Mouse (Mus musculus): ENCODE measurements around the gene Cmbl. TPM values are rescaled to one million over a fixed set of nuclear protein-coding genes. Genes with fewer than 3 reads are reported as not detected.

Cmbl gene
- polyA plus RNA-seq, 1 experiment from 2014 or later = 1.6 TPM

GRCm38 (mm10) chr15:31539643-31540512 is 25.3 kb upstream of the Cmbl start:
- 74% methylated on average over 9 of the region's 9 CpGs for WGBS
- H3K27ac ChIP-seq (ENCODE audit: low read depth, low read length) = no peak overlapping the region
- no peaks in the 10 kb centered on the region for H3K27me3 ChIP-seq (ENCODE audit: control insufficient read depth, insufficient read depth, low read length)
- no peak overlapping the region for H3K9ac ChIP-seq (ENCODE audit: low read length)
- H3K4me3 ChIP-seq (ENCODE audit: low read depth, low read length) = no peak overlapping the region
- H3K36me3 ChIP-seq (ENCODE audit: control insufficient read depth, insufficient read depth, low read length) = no peaks in the 10 kb centered on the region
- peak; percentile 65 for DNase-seq (ENCODE audit: low spot score, missing footprints)
- no peak overlapping the region for H3K4me2 ChIP-seq
- ATAC-seq (ENCODE audit: low FRiP score) = no peak
- H3K4me1 ChIP-seq (ENCODE audit: control insufficient read depth, insufficient read depth, low read length) = peaks cover 26% of the 10 kb centered on the region
- no peaks in the 10 kb centered on the region for H3K9me3 ChIP-seq (ENCODE audit: control insufficient read depth, low read length)

DNA sequence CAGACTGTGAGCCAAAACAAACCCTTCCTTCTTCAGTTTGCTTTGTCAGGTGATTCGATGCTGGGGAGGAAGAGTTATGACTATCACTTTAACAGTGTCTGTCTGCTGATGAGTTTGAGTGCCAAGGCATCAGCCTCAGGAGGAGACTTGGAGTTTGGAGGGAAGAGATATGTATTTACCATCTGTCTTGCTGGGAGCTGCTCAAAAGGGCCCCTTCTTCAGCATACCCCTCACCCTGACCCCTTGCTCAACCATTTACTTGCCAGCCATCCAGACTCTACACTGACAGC is 24.7 kb upstream of the Cmbl start:
- Histone ChIP-seq H3K36me3 (ENCODE audit: control insufficient read depth, insufficient read depth, low read length) (no peaks in the 10 kb centered on the region), H3K27ac (ENCODE audit: low read depth, low read length) (no peak overlapping the region)

DNA sequence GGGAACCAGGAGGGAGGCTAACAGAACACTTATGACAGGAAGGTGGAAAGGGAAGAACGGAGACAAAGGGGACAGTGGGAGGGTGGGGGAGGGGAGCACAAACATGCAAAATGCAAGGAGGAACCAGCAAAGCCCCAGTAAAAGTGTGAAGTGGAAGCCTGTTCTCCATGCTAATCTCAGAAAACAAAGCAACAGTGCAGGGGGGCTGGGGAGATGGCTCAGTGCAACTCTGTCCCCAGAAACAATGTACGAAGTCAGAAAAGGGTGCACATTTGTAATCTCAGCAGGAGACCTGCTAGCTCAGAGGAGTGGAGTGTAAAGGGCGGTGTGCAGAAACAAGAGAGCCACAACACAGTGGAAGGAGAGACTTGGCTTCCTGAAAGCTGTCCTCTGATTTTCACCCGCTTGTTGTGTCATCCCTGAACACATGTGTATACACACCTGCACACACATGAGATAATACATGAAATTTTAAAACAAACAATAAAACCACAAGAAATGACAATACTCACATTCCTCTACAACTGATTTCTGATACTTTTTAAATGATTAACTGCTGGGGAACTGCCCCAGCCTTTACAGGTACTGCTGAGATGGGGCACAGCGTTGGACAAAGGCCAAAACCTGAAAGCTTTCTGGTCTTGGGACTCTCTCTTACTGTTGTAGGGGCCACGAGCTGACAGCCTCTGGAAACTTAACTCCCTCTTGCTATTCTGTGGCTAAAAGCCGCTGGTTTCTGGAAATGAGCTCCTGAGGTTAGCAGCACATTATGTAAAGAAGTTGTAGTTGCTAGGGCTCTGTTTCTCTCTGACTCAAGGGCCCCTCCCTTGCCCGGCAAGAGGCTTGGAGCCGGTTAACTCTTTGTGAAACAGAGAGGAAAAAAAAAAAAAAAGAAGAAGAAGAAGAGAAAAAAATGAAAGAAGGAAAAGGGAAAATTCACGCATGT is 22.9 kb upstream of the Cmbl start:
- DNase-seq (ENCODE audit: low spot score, missing footprints) (peak; percentile 91), ATAC-seq (ENCODE audit: low FRiP score) (peak; percentile 55)
- no peaks in the 10 kb centered on the region for H3K27me3 ChIP-seq (ENCODE audit: control insufficient read depth, insufficient read depth, low read length)
- peaks cover 13% of the 10 kb centered on the region for H3K4me1 ChIP-seq (ENCODE audit: control insufficient read depth, insufficient read depth, low read length)
- 11% methylated on average over 10 of the region's 10 CpGs for WGBS
- H3K4me2 ChIP-seq = peak overlapping the region; percentile 19; the same call in 1 of the 2 replicates
- no peaks in the 10 kb centered on the region for H3K36me3 ChIP-seq (ENCODE audit: control insufficient read depth, insufficient read depth, low read length)
- H3K9ac ChIP-seq (ENCODE audit: low read length) = peak overlapping the region; percentile 47
- H3K4me3 ChIP-seq (ENCODE audit: low read depth, low read length) = no peak overlapping the region
- peak overlapping the region; percentile 44 for H3K27ac ChIP-seq (ENCODE audit: low read depth, low read length)
- H3K9me3 ChIP-seq (ENCODE audit: control insufficient read depth, low read length) = no peaks in the 10 kb centered on the region

More for the DNA sequence above, 24.7 kb upstream of the Cmbl start:
- Histone ChIP-seq H3K4me2 (no peak overlapping the region), H3K4me1 (ENCODE audit: control insufficient read depth, insufficient read depth, low read length) (peaks cover 25% of the 10 kb centered on the region), H3K9ac (ENCODE audit: low read length) (no peak overlapping the region), H3K9me3 (ENCODE audit: control insufficient read depth, low read length) (no peaks in the 10 kb centered on the region), H3K4me3 (ENCODE audit: low read depth, low read length) (no peak overlapping the region), H3K27me3 (ENCODE audit: control insufficient read depth, insufficient read depth, low read length) (no peaks in the 10 kb centered on the region)
- ATAC-seq (ENCODE audit: low FRiP score) (no peak), DNase-seq (ENCODE audit: low spot score, missing footprints) (no peak)
- 75% methylated on average over 1 of the region's 1 CpGs for WGBS

GRCm38 (mm10) chr15:31543246-31543645 is 21.9 kb upstream of the Cmbl start:
- DNase-seq (ENCODE audit: low spot score, missing footprints) = no peak
- no peaks in the 10 kb centered on the region for H3K36me3 ChIP-seq (ENCODE audit: control insufficient read depth, insufficient read depth, low read length)
- no peak overlapping the region for H3K4me2 ChIP-seq

GRCm38 (mm10) chr15:31545058-31545457 is 20.1 kb upstream of the Cmbl start:
- H3K4me1 ChIP-seq (ENCODE audit: control insufficient read depth, insufficient read depth, low read length) = peaks cover 13% of the 10 kb centered on the region
- no peaks in the 10 kb centered on the region for H3K36me3 ChIP-seq (ENCODE audit: control insufficient read depth, insufficient read depth, low read length)
- H3K9ac ChIP-seq (ENCODE audit: low read length) = no peak overlapping the region
- H3K27ac ChIP-seq (ENCODE audit: low read depth, low read length) = no peak overlapping the region
- ATAC-seq (ENCODE audit: low FRiP score) (no peak), DNase-seq (ENCODE audit: low spot score, missing footprints) (peak; percentile 57)
- no peaks in the 10 kb centered on the region for H3K9me3 ChIP-seq (ENCODE audit: control insufficient read depth, low read length)
- H3K4me3 ChIP-seq (ENCODE audit: low read depth, low read length) = no peak overlapping the region
- no peaks in the 10 kb centered on the region for H3K27me3 ChIP-seq (ENCODE audit: control insufficient read depth, insufficient read depth, low read length)
- no peak overlapping the region for H3K4me2 ChIP-seq
- 79% methylated on average over 1 of the region's 1 CpGs for WGBS

More at GRCm38 (mm10) chr15:31543246-31543645, 21.9 kb upstream of the Cmbl start:
- no peaks in the 10 kb centered on the region for H3K27me3 ChIP-seq (ENCODE audit: control insufficient read depth, insufficient read depth, low read length)
- ATAC-seq (ENCODE audit: low FRiP score) = 0 out of 2 replicates have a peak, but pooled peaks have one; percentile 28
- no peak overlapping the region for H3K9ac ChIP-seq (ENCODE audit: low read length)
- H3K9me3 ChIP-seq (ENCODE audit: control insufficient read depth, low read length) = no peaks in the 10 kb centered on the region
- H3K4me1 ChIP-seq (ENCODE audit: control insufficient read depth, insufficient read depth, low read length) = peaks cover 13% of the 10 kb centered on the region
- no peak overlapping the region for H3K27ac ChIP-seq (ENCODE audit: low read depth, low read length)
- WGBS = 8% methylated on average over 3 of the region's 3 CpGs
- no peak overlapping the region for H3K4me3 ChIP-seq (ENCODE audit: low read depth, low read length)

DNA sequence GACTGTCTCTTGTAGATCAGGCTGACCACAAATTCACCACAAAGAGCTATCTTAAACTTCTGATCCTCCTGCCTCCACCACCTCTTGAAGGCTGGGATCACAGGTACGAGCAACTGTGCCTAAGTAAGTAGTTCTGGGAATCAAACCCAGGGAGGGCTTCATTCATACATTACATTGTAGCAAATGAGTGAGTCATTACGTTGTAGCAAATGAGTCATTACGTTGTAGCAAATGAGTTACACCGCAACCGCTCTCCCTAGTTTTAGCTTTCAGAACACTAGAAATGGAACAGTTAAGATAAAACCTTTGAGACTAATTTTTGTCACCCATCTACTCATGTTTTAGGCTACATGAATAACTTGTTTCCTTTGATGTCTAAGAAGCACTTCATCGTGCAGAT is 18.9 kb upstream of the Cmbl start:
- Histone ChIP-seq H3K27me3 (ENCODE audit: control insufficient read depth, insufficient read depth, low read length) (no peaks in the 10 kb centered on the region), H3K4me2 (no peak overlapping the region), H3K9me3 (ENCODE audit: control insufficient read depth, low read length) (no peaks in the 10 kb centered on the region), H3K9ac (ENCODE audit: low read length) (no peak overlapping the region), H3K4me3 (ENCODE audit: low read depth, low read length) (no peak overlapping the region), H3K27ac (ENCODE audit: low read depth, low read length) (no peak overlapping the region), H3K36me3 (ENCODE audit: control insufficient read depth, insufficient read depth, low read length) (no peaks in the 10 kb centered on the region), H3K4me1 (ENCODE audit: control insufficient read depth, insufficient read depth, low read length) (peaks cover 13% of the 10 kb centered on the region)
- 90% methylated on average over 6 of the region's 6 CpGs for WGBS
- DNase-seq (ENCODE audit: low spot score, missing footprints) = peak; percentile 54
- no peak for ATAC-seq (ENCODE audit: low FRiP score)

DNA sequence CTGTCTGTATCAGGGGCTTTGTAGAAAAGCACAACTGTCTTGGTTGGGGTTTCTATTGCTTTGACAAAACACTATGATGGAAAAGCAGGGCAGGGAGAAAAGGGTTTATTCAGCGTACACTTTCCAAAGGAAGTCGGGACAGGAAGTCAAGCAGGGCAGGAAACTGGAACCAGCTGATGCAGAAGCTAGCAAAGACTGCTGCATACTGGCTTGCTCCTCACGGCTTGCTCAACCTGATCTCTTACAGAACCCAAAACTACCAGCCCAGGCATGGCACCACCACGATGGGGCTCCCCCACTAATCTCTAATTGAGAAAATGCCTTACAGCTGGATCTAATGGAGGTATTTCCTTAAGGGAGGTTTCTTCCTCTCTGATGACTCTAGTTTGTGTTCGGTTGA is 17.8 kb upstream of the Cmbl start:
- Histone ChIP-seq H3K27ac (ENCODE audit: low read depth, low read length) (no peak overlapping the region), H3K9me3 (ENCODE audit: control insufficient read depth, low read length) (no peaks in the 10 kb centered on the region), H3K36me3 (ENCODE audit: control insufficient read depth, insufficient read depth, low read length) (no peaks in the 10 kb centered on the region), H3K4me1 (ENCODE audit: control insufficient read depth, insufficient read depth, low read length) (peaks cover 4% of the 10 kb centered on the region), H3K4me2 (no peak overlapping the region), H3K27me3 (ENCODE audit: control insufficient read depth, insufficient read depth, low read length) (no peaks in the 10 kb centered on the region), H3K9ac (ENCODE audit: low read length) (no peak overlapping the region), H3K4me3 (ENCODE audit: low read depth, low read length) (no peak overlapping the region)
- ATAC-seq (ENCODE audit: low FRiP score) (no peak), DNase-seq (ENCODE audit: low spot score, missing footprints) (no peak)
- WGBS = 77% methylated on average over 5 of the region's 5 CpGs

DNA sequence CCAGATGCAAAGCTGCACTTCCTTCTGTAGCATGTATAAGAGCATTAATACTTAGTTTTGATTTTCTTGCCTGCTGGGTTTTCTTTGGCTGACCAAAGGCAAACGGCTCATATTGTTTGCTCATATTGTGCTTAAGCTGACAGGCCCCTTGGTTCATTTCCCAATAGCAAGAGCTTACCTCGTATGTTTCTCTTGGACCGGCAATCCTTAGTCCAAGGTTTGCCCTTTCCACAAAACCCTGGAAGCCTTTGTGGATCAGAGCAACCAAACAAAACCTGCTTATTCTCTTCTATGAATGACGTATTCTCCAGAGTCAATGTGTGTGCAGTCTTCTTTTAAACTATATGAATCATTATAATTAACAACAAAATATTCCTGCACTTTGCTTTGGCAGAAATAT is 14.8 kb upstream of the Cmbl start:
- no peaks in the 10 kb centered on the region for H3K4me1 ChIP-seq (ENCODE audit: control insufficient read depth, insufficient read depth, low read length)
- no peaks in the 10 kb centered on the region for H3K27me3 ChIP-seq (ENCODE audit: control insufficient read depth, insufficient read depth, low read length)
- H3K4me3 ChIP-seq (ENCODE audit: low read depth, low read length) = no peak overlapping the region
- H3K36me3 ChIP-seq (ENCODE audit: control insufficient read depth, insufficient read depth, low read length) = no peaks in the 10 kb centered on the region
- H3K9ac ChIP-seq (ENCODE audit: low read length) = no peak overlapping the region
- H3K27ac ChIP-seq (ENCODE audit: low read depth, low read length) = no peak overlapping the region
- H3K4me2 ChIP-seq = no peak overlapping the region
- DNase-seq (ENCODE audit: low spot score, missing footprints) = peak; percentile 47
- 84% methylated on average over 4 of the region's 4 CpGs for WGBS
- H3K9me3 ChIP-seq (ENCODE audit: control insufficient read depth, low read length) = no peaks in the 10 kb centered on the region
- no peak for ATAC-seq (ENCODE audit: low FRiP score)

DNA sequence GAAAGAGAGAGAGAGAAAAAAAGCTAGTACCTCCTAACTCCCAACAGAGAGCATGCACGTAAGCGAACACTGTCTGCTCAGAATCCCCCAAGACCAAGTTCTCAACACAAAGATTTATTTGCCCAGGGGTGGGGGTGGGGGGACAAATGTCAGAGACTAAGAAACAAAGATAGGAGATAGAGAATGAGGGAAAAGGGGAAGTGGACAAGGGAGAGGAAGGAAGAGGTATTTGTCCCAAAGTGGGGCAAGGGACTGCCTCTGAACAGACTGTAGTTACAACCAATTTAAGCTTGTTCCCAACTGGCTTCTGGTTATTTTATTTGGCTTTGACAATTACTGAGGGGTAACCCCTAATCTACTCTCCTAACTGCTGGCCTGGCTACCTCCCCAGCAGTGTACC is 10.3 kb upstream of the Cmbl start:
- Histone ChIP-seq H3K27me3 (ENCODE audit: control insufficient read depth, insufficient read depth, low read length) (no peaks in the 10 kb centered on the region), H3K9me3 (ENCODE audit: control insufficient read depth, low read length) (no peaks in the 10 kb centered on the region), H3K9ac (ENCODE audit: low read length) (no peak overlapping the region), H3K27ac (ENCODE audit: low read depth, low read length) (no peak overlapping the region), H3K4me1 (ENCODE audit: control insufficient read depth, insufficient read depth, low read length) (no peaks in the 10 kb centered on the region), H3K4me2 (no peak overlapping the region), H3K4me3 (ENCODE audit: low read depth, low read length) (no peak overlapping the region), H3K36me3 (ENCODE audit: control insufficient read depth, insufficient read depth, low read length) (no peaks in the 10 kb centered on the region)
- 91% methylated on average over 2 of the region's 2 CpGs for WGBS
- no peak for ATAC-seq (ENCODE audit: low FRiP score)
- peak; percentile 57 for DNase-seq (ENCODE audit: low spot score, missing footprints)
